Mouse (Mus musculus): ENCODE data around the gene Clcf1.

The Clcf1 gene

GRCm38 (mm10) chr19:4193129-4193528 is 20.9 kb upstream of the Clcf1 start:
- no peak for DNase-seq (ENCODE audit: low spot score)

- DNase-seq (ENCODE audit: low spot score) = no peak
Observed at GRCm38 (mm10) chr19:4194021-4194724, 19.9 kb upstream of the Clcf1 start.

GRCm38 (mm10) chr19:4194776-4195650 is 19.0 kb upstream of the Clcf1 start:
- no peak for DNase-seq (ENCODE audit: low spot score)

- no peak for DNase-seq (ENCODE audit: low spot score)
Observed at GRCm38 (mm10) chr19:4196048-4196447, 18.0 kb upstream of the Clcf1 start.

GRCm38 (mm10) chr19:4196548-4196947 is 17.5 kb upstream of the Clcf1 start:
- no peak for DNase-seq (ENCODE audit: low spot score)

- DNase-seq (ENCODE audit: low spot score) = no peak
Observed at GRCm38 (mm10) chr19:4197180-4197579, 16.9 kb upstream of the Clcf1 start.

- DNase-seq (ENCODE audit: low spot score) = peak; percentile 93
Observed at GRCm38 (mm10) chr19:4201291-4201909, 12.6 kb upstream of the Clcf1 start, which contains the start of gene Rad9a. TSS of gene Rad9a (minus strand) at chr19:4201662.

GRCm38 (mm10) chr19:4202149-4202548 is 11.9 kb upstream of the Clcf1 start:
- no peak for DNase-seq (ENCODE audit: low spot score)

- DNase-seq (ENCODE audit: low spot score) = no peak
Observed at GRCm38 (mm10) chr19:4203148-4203547, 10.9 kb upstream of the Clcf1 start.

- DNase-seq (ENCODE audit: low spot score) = no peak
Observed at GRCm38 (mm10) chr19:4203604-4204326, 10.3 kb upstream of the Clcf1 start.

- DNase-seq (ENCODE audit: low spot score) = no peak
Observed at GRCm38 (mm10) chr19:4204889-4205288, 9.1 kb upstream of the Clcf1 start.

GRCm38 (mm10) chr19:4206971-4207370 is 7.1 kb upstream of the Clcf1 start:
- no peak for DNase-seq (ENCODE audit: low spot score)

- DNase-seq (ENCODE audit: low spot score) = no peak
Observed at GRCm38 (mm10) chr19:4208563-4208962, 5.5 kb upstream of the Clcf1 start.

GRCm38 (mm10) chr19:4211891-4212588 is 2.0 kb upstream of the Clcf1 start:
- DNase-seq (ENCODE audit: low spot score) = no peak

GRCm38 (mm10) chr19:4213524-4213974 is 489 bp upstream of the Clcf1 start:
- no peak for DNase-seq (ENCODE audit: low spot score)

- DNase-seq (ENCODE audit: low spot score) = no peak
Observed at GRCm38 (mm10) chr19:4214771-4215450, 873 bp downstream of the Clcf1 start.

- no peak for DNase-seq (ENCODE audit: low spot score)
Observed at GRCm38 (mm10) chr19:4215451-4215840, 1.4 kb downstream of the Clcf1 start.

GRCm38 (mm10) chr19:4216041-4216685 is 2.1 kb downstream of the Clcf1 start:
- DNase-seq (ENCODE audit: low spot score) = no peak

- no peak for DNase-seq (ENCODE audit: low spot score)
Observed at GRCm38 (mm10) chr19:4217140-4217539, 3.1 kb downstream of the Clcf1 start.

- DNase-seq (ENCODE audit: low spot score) = no peak
Observed at GRCm38 (mm10) chr19:4217855-4218254, 3.8 kb downstream of the Clcf1 start.

Measured in testis, postnatal 14 days (tissue).